Mouse (Mus musculus): ENCODE data around the gene Irf2bpl.
A peak's percentile ranks its signal among the peaks of the same experiment; 100 is the strongest.

The Irf2bpl gene

GRCm38 (mm10) chr12:86885746-86886145 lies 1.1 kb upstream of the Irf2bpl start:
- no peak for DNase-seq (ENCODE audit: low read depth)

GRCm38 (mm10) chr12:86885336-86885735 lies 738 bp upstream of the Irf2bpl start:
- DNase-seq (ENCODE audit: low read depth): no peak

- peak; percentile 75 for DNase-seq (ENCODE audit: low read depth)
These were observed 1.1 kb downstream of the Irf2bpl start for GRCm38 (mm10) chr12:86883280-86884196.

- DNase-seq (ENCODE audit: low read depth): no peak
These were observed 1.6 kb downstream of the Irf2bpl start for GRCm38 (mm10) chr12:86883019-86883279.

- DNase-seq (ENCODE audit: low read depth): peak; percentile 66
These were observed 2.1 kb downstream of the Irf2bpl start for GRCm38 (mm10) chr12:86882279-86883018.

GRCm38 (mm10) chr12:86881809-86882278 lies 2.8 kb downstream of the Irf2bpl start:
- DNase-seq (ENCODE audit: low read depth): no peak

GRCm38 (mm10) chr12:86880090-86880723 lies 4.4 kb downstream of the Irf2bpl start:
- DNase-seq (ENCODE audit: low read depth): no peak

- no peak for DNase-seq (ENCODE audit: low read depth)
These were observed 5.0 kb downstream of the Irf2bpl start for GRCm38 (mm10) chr12:86879446-86880085.

GRCm38 (mm10) chr12:86878426-86879353 lies 5.9 kb downstream of the Irf2bpl start:
- no peak for DNase-seq (ENCODE audit: low read depth)

GRCm38 (mm10) chr12:86876981-86877380 lies 7.6 kb downstream of the Irf2bpl start:
- DNase-seq (ENCODE audit: low read depth): no peak

- DNase-seq (ENCODE audit: low read depth): no peak
These were observed 8.5 kb downstream of the Irf2bpl start for GRCm38 (mm10) chr12:86876116-86876515.

- no peak for DNase-seq (ENCODE audit: low read depth)
These were observed 12.1 kb downstream of the Irf2bpl start for GRCm38 (mm10) chr12:86872335-86873040.

GRCm38 (mm10) chr12:86871666-86872334 lies 12.8 kb downstream of the Irf2bpl start:
- no peak for DNase-seq (ENCODE audit: low read depth)

- no peak for DNase-seq (ENCODE audit: low read depth)
These were observed 13.6 kb downstream of the Irf2bpl start for GRCm38 (mm10) chr12:86870996-86871395.

GRCm38 (mm10) chr12:86869761-86870160 lies 14.8 kb downstream of the Irf2bpl start:
- no peak for DNase-seq (ENCODE audit: low read depth)

- DNase-seq (ENCODE audit: low read depth): no peak
These were observed 17.1 kb downstream of the Irf2bpl start for GRCm38 (mm10) chr12:86867271-86868223.

GRCm38 (mm10) chr12:86864316-86865020 lies 20.1 kb downstream of the Irf2bpl start:
- DNase-seq (ENCODE audit: low read depth): no peak

All from induced T-regulatory cell, adult 2 months (primary cell).